Mouse (Mus musculus) liver, embryonic 14.5 days (tissue): Measurements from ENCODE around the gene Tcap. TPM values are rescaled to one million over a fixed set of nuclear protein-coding genes. Genes with fewer than 3 reads are reported as not detected.
A peak's percentile ranks its signal among the peaks of the same experiment; 100 is the strongest.

Experiments used
- ATAC-seq: fragments of 200-750 bp; cut with Nextera tagmentation; 2 replicates; pipeline ENCODE4 v1.8.0; 2017; ENCODE audit warnings: moderate number of reproducible peaks, mild to moderate bottlenecking, moderate library complexity; ENCODE audit not compliant: insufficient read depth
- DNase-seq, 3 experiments: peaks; one replicate each; pipeline ENCODE4 v3.0.0-alpha.2; 2012 to 2013; ENCODE audit warnings: low read depth in 3 of 3, low spot score in 3 of 3
- H3K27ac ChIP-seq: fragments of 300-500 bp; sonication (generic); 2 replicates; pipeline ENCODE4 v1.5.1; 2014; ENCODE audit warnings: moderate library complexity, mild to moderate bottlenecking, control low read depth, inconsistent platforms
- H3K27me3 ChIP-seq: fragments of 300-500 bp; sonication (generic); 2 replicates; pipeline ENCODE4 v1.6.1; 2014; ENCODE audit warnings: mild to moderate bottlenecking, low read length, moderate library complexity; ENCODE audit not compliant: control insufficient read depth, insufficient read depth
- H3K36me3 ChIP-seq: fragments of 300-500 bp; sonication (generic); replicated peaks from 2 replicates; pipeline ENCODE4 v1.6.1; 2014; ENCODE audit warnings: low read depth; ENCODE audit not compliant: control insufficient read depth, insufficient read depth
- H3K4me1 ChIP-seq, 2 experiments: fragments of 200-500 bp in 1 of 2; fragments of 300-500 bp in 1 of 2; sonication (generic) in 1 of 2; replicated peaks; 2 replicates each; pipeline ENCODE4 v1.6.1; 2012 to 2014; ENCODE audit warnings: antibody characterized with exemption in 1 of 2, inconsistent platforms in 1 of 2, low read length in 1 of 2; ENCODE audit not compliant: control insufficient read depth in 2 of 2, insufficient read depth in 2 of 2
- H3K4me2 ChIP-seq: fragments of 300-500 bp; sonication (generic); 2 replicates; pipeline ENCODE4 v1.6.1; 2014; ENCODE audit warnings: low read depth, mild to moderate bottlenecking, control low read depth, moderate library complexity
- H3K4me3 ChIP-seq, 2 experiments: fragments of 200-500 bp in 1 of 2; fragments of 300-500 bp in 1 of 2; sonication (generic) in 1 of 2; 2 replicates each; pipeline ENCODE4 v1.5.1; 2012 to 2014; ENCODE audit warnings: low read depth in 2 of 2, low read length in 2 of 2, mild to moderate bottlenecking in 2 of 2, control low read depth in 1 of 2, inconsistent platforms in 1 of 2, moderate library complexity in 1 of 2; ENCODE audit not compliant: insufficient read depth in 1 of 2
- H3K9ac ChIP-seq: fragments of 300-500 bp; sonication (generic); replicated peaks from 2 replicates; pipeline ENCODE4 v1.6.1; 2014; ENCODE audit warnings: mild to moderate bottlenecking, control low read depth, moderate library complexity
- H3K9me3 ChIP-seq: fragments of 300-500 bp; sonication (generic); 2 replicates; pipeline ENCODE4 v1.6.1; 2016; ENCODE audit warnings: low read length, mixed read lengths; ENCODE audit not compliant: control insufficient read depth
- CTCF ChIP-seq: IDR thresholded peaks from 2 replicates; pipeline ENCODE4 v1.5.1; 2016; ENCODE audit warnings: antibody characterized with exemption, low read depth, control low read depth
- EP300 ChIP-seq: IDR thresholded peaks from 2 replicates; pipeline ENCODE4 v1.6.1; 2016; ENCODE audit warnings: antibody characterized with exemption, low read depth
- WGBS: fragments of 180-500 bp; shearing (Covaris S2); extraction: QIAGEN DNeasy Blood & Tissue Kit; methylation state at CpG from one replicate; pipeline ENCODE4 v1.1.7; 2014; ENCODE audit not compliant: insufficient replicate concordance; 5-methylcytosine and 5-hydroxymethylcytosine counted together
- polyA plus RNA-seq, 2 experiments: library from polyadenylated mRNA; depleted of rRNA in 1 of 2; stranded (reverse) in 1 of 2; unstranded in 1 of 2; fragments of >200 nt; fragmentation: Nextera tagmentation in 1 of 2; extraction: Ambion mirVana in 1 of 2; gene quantifications; 2 replicates each; pipeline versions ENCODE4 v1.2.1 to v1.2.3; 2012 to 2014

Gene Tcap
- polyA plus RNA-seq, 2 experiments = 0.03 TPM; not detected in 1

- peak; percentile 51 to 67 (median 61) for DNase-seq
- Histone ChIP-seq H3K36me3 (no peaks in the 10 kb centered on the region), H3K27ac (no peak overlapping the region), H3K4me3 (no peak overlapping the region), H3K9me3 (no peaks in the 10 kb centered on the region), H3K4me2 (no peak overlapping the region), H3K4me1 (no peaks in the 10 kb centered on the region), H3K9ac (no peak overlapping the region), H3K27me3 (peaks cover 72% of the 10 kb centered on the region)
- no peak for ATAC-seq
- 3% methylated on average over 28 of the region's 29 CpGs for WGBS
- TF ChIP-seq EP300 = no peak
- TF ChIP-seq CTCF = peak; percentile 99
Observed at GRCm38 (mm10) chr11:98342000-98342945, 41.3 kb upstream of the Tcap start.

- Histone ChIP-seq H3K9me3 (no peaks in the 10 kb centered on the region), H3K27me3 (peaks cover 72% of the 10 kb centered on the region), H3K4me1 (no peaks in the 10 kb centered on the region), H3K4me2 (no peak overlapping the region), H3K27ac (no peak overlapping the region), H3K9ac (no peak overlapping the region), H3K4me3 (no peak overlapping the region), H3K36me3 (no peaks in the 10 kb centered on the region)
- ATAC-seq (no peak), DNase-seq (peak in 2 of 3 experiments; percentile 28 to 35)
- TF ChIP-seq EP300 (no peak), CTCF (peak; percentile 89)
- WGBS = 3% methylated on average over 14 of the region's 14 CpGs
Observed at GRCm38 (mm10) chr11:98345253-98345652, 38.4 kb upstream of the Tcap start.

GRCm38 (mm10) chr11:98346168-98346567 lies 37.4 kb upstream of the Tcap start:
- no peaks in the 10 kb centered on the region for H3K4me1 ChIP-seq
- H3K9ac ChIP-seq = no peak overlapping the region
- peaks cover 74% of the 10 kb centered on the region for H3K27me3 ChIP-seq
- H3K9me3 ChIP-seq = no peaks in the 10 kb centered on the region
- DNase-seq (no peak), ATAC-seq (no peak)
- TF ChIP-seq CTCF (no peak), EP300 (no peak)
- H3K4me3 ChIP-seq = no peak overlapping the region
- no peak overlapping the region for H3K4me2 ChIP-seq
- no peaks in the 10 kb centered on the region for H3K36me3 ChIP-seq
- no peak overlapping the region for H3K27ac ChIP-seq
- 12% methylated on average over 9 of the region's 9 CpGs for WGBS

- Histone ChIP-seq H3K9ac (no peak overlapping the region), H3K27ac (no peak overlapping the region), H3K4me2 (no peak overlapping the region), H3K27me3 (peaks cover 65% of the 10 kb centered on the region), H3K4me1 (no peaks in the 10 kb centered on the region), H3K36me3 (no peaks in the 10 kb centered on the region), H3K4me3 (no peak overlapping the region), H3K9me3 (no peaks in the 10 kb centered on the region)
- no peak for ATAC-seq
- 11% methylated on average over 12 of the region's 12 CpGs for WGBS
- no peak for DNase-seq
- TF ChIP-seq CTCF (no peak), EP300 (no peak)
Observed at GRCm38 (mm10) chr11:98347385-98348082, 36.1 kb upstream of the Tcap start.
